Mouse (Mus musculus) heart, adult 8-10 months (tissue): ENCODE results near the gene Senp2. TPM values are rescaled to one million over a fixed set of nuclear protein-coding genes. Genes with fewer than 3 reads are reported as not detected.
"Not testable (repeated sequence)": the region's sequence is repeated elsewhere in the genome, so short reads cannot be mapped to it uniquely, and the experiment has no call there.

Source experiments
- DNase-seq: peaks from one replicate; pipeline ENCODE4 v3.0.0; 2022; ENCODE audit warnings: low spot score
- total RNA-seq, 4 experiments: library from RNA; stranded (reverse); gene quantifications; 2 replicates each; pipeline ENCODE4 v1.2.4; 2022

Gene Senp2
- total RNA-seq = 10 to 100 TPM; 21.7 to 28.2 (median 27.1) TPM

DNA sequence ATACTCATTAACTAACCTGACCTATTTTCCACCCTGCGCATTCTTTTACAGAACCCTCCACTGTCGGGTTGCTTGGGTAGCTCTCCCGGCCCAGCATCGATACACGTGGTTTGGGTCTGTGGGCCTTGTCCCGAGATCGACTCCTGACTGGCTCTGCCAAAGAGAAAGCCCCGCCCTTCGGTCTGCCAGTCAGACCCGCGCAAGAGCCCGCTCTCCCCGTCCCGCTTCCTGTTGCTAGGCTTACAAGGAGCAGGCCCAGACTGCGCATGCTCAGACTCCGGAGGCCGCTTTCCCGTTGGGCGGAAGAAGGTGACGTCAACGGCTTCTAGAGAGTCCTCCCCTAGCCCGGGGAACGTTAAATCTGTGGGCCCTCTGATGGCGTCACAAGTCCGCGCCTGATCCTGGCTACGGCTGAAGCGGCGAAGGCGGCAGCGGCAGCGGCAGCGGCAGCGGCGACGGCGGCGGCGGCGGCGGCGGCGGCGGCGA lies at the start of gene Senp2:
Gene Senp2 (plus strand): TSS at position 386 of the 486 bp plus-strand sequence.
- peak; percentile 100 for DNase-seq

DNA sequence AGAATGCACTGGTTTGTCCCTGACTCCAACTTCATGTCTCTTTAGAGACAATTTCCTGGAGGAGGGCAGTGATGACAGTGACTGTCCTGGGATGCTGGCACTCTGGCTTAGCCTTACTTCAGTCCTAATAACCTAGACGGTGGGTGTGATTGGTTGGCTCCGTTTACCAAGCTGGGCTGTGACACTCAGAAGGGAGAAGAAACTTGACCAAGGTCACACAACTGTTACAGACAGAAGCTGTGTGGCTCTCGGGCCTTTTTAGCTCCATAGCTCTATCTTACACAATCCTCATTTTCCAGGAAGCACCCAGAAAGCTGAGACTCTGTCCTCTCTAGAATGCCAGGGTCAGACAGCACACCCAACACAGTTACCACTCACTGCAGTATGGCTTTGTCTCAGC lies 43.7 kb upstream of the Senp2 start:
- DNase-seq = no peak

DNA sequence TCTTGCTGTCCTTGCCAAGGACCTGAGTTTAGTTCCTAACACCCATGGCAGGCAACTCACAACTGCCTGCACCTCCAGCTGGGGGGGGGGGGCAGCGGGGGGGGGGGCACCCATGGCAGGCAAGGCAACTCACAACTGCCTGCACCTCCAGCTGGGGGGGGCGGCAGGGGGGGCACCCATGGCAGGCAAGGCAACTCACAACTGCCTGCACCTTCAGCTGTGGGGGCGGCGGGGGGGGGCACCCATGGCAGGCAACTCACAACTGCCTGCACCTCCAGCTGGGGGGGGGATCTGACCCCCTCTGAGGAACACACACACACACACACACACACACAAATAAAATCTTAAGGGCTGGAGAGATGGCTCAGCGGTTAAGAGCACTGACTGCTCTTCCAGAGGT lies 39.4 kb upstream of the Senp2 start:
- no peak for DNase-seq

DNA sequence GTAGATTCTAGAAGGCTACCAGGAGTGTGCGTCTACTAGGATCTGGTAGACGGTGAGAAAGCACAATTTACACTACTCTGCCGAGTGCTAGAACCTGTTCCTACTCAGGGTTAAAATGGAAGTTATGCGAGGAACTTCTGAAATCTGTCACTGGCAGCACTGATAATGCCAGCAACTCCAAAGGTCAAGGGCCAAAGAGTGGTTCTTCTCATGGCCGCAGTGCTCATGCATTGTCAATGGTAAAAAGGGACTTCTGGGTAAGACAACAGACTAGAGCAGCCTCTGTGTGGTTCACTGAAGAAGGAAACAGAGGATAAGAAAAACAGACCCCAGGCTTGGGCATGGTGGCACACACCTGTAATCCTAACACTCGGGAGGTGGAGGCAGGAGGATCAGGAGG lies 38.7 kb upstream of the Senp2 start:
- no peak for DNase-seq

DNA sequence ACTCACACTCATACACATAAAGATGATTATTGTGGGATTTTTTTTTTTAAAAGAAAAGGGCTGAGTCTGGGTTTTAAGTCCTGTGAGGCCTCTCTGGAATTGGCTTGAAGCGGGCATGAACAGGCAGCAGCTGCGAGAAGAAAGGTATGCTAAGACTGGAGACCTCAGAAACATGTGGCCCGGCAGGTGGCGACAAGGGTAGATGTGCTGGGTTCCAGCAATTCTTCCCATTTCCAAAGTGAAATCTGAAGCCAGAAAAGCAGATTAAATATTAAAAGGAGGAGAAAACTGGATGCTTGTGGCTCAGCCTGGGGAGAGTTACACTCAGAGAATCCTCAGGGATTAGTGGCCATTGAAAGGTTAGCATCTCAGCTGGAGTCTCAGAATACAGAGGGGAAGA lies 37.8 kb upstream of the Senp2 start:
- no peak for DNase-seq

DNA sequence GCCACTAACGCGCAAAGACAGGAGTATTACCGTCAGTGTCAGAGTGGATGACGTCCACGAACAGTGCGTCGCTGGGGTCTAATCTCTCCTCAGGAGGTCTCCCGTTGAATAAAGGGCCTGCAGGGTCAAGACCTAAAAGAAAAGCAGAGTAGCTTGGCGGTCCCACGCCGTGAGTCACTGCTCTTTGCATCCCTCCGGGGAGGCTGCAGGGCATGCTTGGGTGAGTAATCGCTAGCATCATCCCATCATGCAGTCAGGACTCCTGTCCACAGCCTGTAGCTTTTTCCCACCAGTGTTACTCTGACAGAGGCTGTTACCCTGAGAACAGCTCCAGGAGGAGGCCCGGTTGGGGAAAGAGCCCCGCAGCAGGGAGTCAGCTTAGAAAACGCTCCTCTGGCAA lies 33.1 kb upstream of the Senp2 start:
- DNase-seq = no peak

DNA sequence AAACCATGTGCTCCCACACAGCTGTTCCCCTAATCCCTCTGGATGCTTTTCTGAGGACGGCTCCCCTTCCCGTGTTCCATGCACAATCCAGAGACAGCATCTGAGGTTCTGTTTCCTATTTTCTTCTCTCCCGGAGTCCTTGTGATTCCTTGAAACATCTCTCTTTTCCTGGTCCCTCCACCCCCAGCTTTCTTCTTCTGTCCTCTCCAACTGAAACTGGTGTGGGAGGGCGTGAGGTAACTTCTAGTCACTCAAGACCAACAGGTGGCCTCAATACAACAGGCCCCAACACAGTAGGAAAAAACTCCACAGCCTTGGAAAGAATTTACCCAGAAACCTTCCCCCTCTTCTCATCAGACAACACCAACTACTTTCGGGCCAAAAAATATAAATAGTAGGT lies 31.9 kb upstream of the Senp2 start:
- no peak for DNase-seq

DNA sequence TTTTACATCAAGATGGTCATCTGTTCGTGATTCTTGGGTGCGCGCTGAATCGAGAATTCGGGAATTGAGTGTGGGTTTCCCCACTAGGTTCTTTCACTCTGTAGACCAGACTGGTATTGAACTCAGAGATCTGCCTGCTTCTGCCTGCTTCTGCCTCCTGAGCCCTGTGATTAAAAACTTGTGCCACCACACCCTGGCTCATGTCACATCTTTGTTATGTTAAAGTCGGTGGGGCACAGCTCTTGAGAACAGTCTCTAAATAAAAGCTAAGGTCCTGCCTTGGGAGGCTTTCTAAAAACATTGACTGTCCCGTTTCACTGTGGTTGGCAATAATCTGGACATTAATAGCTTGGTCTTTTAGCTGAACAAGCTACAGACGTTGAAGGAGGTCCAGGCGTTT lies 26.1 kb upstream of the Senp2 start:
- DNase-seq = no peak

DNA sequence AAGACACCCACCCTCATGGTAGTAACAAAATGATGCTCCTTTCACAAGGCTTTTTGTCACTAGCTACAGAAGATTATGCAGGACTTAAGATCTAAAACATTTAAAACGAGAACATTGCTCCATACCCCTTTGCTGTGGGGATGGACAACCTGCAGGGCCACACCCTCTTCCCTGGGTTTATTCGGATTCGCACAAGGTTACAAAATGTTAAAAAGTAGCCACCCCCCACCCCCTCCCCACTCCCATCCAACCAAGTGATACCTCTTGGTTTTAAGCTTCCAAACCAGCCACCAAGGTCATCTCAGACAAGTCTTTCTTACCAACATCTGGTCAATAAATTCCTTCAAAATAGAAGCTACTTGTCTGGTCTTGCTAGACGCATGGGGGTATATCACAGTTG lies 25.7 kb upstream of the Senp2 start:
- no peak for DNase-seq

DNA sequence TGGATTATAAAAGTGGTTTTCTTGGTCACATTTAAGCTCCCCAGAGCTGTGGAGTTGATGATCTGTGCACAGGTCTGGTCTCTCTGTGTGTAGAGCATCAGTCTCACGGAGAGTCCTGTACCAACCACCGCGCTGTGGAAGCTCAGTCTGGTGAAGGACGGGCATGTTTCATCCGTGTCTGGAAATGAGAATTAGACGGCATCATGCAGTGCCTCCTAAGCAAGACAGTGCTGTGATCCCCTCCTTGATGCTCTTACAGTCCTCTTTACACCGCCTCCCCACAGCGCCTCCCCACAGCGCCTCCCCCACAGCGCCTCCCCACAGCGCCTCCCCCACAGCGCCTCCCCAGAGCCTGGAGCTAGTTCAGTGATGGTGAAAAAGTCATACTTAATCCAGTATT lies 25.2 kb upstream of the Senp2 start:
- DNase-seq = no peak

DNA sequence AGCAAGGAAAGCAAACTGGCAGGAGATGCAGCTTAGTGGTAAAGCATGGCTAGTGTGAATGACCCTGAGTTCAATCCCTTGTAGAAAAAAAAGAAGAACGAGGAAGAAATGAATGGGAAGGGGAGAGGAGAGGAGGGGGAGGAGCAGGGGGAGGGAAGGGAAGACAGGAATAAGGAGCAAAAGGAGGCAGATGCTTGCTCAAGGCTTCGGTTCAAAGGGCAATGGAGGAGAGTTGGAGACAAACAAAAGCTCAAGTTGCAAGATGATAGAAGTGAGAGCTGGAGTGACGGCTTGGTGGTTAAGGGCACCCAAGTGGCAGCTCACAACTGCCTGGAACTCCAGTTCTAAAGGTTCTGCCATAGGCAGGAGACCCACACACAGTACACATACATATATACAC lies 23.1 kb upstream of the Senp2 start:
- DNase-seq = no peak

DNA sequence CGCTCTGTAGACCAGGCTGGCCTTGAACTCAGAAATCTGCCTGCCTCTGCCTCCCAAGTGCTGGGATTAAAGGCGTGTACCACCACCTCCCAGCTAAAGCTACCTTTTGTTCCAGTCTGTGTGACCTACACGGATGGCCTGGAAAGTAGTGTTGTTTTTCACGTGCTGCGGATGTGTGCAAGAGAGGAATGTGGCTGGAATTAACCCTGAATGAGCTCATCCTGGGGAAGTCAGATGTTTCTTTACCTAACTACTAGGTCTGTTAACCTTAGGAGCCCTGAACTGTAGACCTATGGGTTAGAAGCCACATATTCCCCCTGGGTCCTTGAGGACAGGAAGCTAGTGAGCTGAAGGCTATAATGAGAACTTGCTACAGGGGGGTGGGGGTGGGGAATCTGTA lies 21.3 kb upstream of the Senp2 start:
- no peak for DNase-seq

DNA sequence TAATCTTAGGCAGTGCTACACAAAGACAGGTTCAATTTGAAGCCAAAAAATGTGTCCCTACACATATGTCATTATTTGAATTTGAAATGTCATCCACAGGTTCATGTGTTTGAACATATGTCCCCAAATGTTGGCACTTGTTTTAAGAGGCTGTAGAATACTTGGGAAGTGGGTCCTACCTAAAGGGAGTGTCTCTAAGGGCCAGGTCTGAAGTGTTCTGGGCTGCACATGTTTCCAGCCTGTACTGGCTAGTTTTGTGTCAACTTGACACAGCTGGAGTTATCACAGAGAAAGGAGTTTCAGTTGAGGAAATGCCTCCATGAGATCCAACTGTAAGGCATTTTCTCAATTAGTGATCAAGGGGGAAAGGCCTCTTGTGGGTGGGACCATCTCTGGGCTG lies 18.4 kb upstream of the Senp2 start:
- not testable (repeated sequence) for DNase-seq

DNA sequence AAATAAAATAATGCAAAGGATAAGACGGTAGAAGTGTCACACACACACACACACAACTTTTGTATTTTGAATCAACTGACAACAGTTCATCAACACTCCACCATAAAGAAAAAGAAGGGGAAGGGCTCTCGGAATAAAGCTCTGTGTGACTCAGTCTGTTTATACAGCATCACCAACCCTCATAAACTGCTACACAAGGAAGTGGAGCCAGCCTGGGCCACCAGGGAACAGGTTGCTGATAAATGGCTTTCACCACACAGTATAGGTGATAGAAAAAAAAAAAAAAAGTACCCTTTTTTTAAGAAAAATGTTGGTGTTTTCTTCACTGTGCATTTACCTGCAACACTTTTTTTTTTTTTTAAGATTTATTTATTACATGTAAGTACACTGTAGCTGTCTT lies 17.5 kb upstream of the Senp2 start:
- no peak for DNase-seq

DNA sequence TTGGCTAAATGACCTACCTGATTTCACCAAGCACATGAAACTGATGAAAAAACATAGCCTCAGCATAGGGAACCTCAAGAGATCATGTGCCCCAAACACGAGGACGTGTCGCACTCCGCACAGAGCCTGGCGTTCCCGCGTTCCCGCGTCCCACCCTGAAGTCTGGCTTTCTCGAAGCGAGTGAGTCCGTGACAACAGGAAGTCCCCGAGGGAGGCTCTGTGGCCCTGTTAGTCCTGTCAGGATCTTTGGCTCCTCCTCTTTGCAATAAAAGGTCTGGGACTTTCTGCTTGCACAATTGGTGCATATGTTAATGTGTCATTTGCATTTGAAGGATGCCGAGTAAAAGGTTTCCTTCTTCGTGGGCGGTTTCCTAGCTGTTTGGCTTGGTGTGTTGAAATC lies 14.0 kb upstream of the Senp2 start, which contains the start of gene Liph:
Gene Liph (minus strand): TSS at position 360 of the 400 bp plus-strand sequence.
- DNase-seq = no peak

DNA sequence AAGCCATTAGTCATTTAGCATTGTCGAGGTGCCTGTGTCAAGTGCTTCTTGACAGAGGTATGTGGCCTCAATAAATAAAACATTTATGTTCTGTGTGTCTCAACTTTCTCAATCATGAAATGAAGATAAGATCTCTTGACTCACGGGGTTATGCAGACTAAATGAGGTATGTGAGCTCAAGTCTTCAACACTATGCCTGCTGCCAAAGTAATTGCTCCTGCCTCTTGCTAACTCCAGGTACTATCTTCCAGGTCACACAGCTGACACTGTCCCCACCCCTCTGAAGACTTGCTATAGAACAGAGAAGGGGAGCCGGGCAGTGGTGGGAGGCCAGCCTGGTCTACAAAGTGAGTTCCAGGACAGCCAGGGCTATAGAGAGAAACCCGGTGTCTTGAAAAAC lies 12.9 kb upstream of the Senp2 start:
- DNase-seq = no peak

DNA sequence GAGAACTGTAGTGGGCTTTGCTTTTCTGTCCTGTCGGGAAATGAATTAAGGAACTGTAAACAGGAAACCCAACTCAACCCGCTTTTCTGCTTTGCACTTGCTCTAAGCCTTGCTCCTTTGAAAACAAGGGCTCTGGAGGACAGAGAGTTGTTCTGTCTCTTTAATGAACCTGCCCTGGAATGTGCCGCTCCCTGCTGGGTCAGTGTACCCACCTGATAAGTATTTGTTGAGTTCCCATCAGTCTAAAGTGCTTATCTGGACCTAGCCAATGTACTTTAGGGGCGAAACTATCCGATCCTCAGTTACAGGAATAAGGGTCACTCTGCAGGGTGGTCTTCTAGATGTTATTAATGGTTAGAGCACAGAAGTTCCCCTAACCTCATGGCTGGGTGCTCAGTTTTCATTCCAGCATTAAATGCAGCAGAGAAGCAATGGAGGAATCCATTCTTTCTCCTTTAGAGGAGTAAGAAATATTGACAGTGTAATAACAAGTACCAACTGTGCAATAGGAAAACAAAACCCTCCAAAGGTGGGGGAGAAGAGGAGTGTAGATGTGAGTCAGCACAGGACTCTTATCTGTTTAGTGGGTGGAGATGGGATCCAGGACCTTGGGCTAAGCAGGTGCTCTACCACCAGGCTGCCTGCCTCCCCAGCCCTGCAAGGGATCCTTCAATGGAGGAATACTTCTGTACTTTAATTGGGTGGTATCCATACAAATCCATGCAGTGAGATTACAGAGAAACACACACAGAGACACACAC lies 12.2 kb upstream of the Senp2 start:
- DNase-seq = no peak

DNA sequence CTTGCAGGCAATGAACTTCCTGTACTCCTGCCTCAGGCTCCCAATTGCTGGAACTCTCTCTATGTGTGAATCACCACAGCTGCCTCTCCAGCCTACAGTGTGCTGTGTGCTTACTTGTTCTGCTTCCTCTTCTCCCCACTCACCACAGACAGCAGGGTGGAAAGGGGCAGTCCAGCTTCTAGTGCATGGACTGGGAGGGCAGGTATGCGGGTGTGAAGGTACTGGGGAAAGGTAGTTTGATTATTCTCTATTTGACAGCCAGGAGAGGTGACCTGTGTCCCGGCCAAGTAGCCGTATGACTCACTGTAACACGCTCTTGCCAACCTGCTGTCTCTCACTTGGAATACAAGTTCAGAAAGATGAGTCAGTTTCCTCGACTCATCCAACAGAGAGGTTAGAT lies 11.2 kb upstream of the Senp2 start:
- no peak for DNase-seq

DNA sequence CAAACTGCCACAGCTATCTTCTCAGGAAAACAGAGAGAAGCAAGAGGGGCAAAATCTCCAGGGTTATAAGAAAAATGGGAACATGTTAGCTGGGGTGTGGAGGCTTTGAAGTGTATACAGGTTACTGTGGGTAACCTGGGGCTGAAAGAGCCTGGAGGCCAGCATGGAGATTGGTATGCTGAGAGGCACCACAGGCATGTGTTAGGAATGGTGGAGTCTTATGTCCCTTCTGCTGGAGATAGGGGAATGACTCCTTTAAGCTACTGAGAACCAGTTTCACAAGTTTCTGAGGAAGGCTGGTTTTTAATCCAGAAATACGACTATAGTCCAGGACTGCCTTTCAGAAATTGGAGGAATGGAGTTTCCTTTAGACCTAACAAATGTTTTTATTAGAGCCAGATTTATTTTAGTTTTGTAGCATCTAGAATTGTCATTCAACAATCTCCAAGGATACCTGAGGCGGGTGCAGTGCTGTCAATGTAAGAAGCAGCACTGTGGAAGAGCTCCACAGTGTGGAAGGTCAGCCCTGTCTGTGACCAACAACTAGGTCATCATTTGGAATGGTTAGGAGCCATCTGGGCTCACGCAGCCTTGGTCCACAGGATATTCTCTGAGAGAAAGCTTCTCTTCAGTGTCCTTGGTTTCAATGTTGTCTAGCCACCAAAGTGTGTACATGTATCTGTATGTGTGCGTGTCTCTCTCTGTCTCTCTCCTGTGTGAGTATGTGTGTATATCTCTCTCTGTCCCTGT lies 9.2 kb upstream of the Senp2 start:
- DNase-seq = no peak

DNA sequence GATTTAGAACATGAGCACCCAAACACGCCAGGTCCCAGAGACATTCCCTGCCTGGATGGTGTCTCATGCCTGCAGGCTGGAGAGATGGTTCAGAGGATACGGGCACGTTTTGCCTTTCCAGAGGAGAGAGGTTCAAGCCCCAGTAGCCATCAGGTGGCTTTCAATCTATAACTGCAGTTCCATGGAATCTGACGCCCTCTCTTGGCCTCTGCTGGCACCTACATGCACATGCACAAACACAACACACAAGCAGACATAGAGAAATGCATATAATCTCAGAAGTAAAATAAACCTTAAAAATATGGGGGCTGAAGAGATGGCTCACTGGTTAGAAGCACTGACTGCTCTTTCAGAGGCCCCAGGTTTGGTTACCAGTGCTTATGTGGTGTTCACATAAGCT lies 8.1 kb upstream of the Senp2 start:
- no peak for DNase-seq

DNA sequence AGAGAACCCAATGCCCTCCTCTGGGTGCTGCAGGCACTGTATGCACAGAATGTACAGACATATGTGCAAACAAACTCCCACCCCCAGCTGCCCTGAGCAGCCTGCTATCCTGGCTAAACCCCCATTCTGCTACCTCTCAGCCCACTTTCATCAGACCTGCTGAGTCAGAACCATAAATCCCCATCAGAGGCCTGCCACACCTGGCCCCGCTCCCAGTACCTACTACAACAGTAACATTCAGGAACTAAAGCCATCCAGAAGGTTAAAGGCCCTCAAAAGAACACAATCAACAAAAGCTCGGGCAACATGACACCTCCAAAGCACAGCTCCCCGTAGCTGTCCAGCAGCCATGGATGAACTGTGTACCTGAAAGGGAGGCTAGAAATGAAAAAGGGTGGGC lies 7.7 kb upstream of the Senp2 start:
- no peak for DNase-seq

DNA sequence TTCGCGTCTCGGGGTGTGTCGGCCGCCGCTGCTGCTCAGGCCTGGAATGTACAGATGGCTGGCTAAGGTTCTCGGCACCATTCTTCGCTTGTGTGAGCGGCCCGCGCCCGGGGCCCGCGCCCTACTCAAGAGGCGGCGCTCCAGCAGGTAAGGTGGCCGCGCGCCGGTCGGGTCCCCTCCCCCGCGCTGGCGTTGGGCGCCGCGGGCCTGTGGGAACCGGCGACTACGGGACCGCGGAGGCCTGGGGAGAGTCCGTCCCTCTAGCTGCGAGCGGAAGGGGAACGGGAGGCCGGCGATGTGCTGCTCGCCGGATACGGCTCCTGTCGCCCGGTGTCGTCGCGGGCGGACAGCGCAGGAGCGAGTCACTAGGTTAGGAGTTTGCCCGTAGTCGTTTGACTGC lies 312 bp downstream of the Senp2 start:
- DNase-seq = no peak

DNA sequence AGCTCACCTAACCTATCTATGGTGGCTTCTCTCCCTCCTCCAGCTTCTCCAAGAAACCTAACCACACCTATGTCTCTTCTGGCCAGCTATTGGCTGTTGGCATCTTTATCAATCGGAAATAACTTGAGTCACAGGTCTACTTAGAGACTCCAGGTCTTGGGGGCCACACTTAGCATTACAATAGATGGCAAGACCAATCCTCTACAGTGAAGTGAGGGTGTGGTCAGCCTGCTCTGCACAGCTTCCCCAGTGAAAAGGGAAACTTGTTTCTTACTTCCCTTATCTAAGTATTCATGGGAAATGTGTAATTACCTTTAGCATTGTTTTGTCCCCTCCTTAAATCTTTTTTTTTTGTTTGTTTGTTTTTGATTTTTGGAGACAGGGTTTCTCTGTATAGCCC lies 6.3 kb downstream of the Senp2 start:
- no peak for DNase-seq
